Mouse (Mus musculus) kidney, postnatal 0 days (tissue): ENCODE measurements around the gene Gm7356. TPM values are rescaled to one million over a fixed set of nuclear protein-coding genes. Genes with fewer than 3 reads are reported as not detected.
"Not testable (repeated sequence)": the region's sequence is repeated elsewhere in the genome, so short reads cannot be mapped to it uniquely, and the experiment has no call there.

ENCODE experiments used
- ATAC-seq: fragments of 200-750 bp; cut with Nextera tagmentation; replicated peaks from 2 replicates; pipeline ENCODE4 v1.8.0; 2017; ENCODE audit warnings: low read depth, moderate number of reproducible peaks, moderate TSS enrichment, moderate library complexity; ENCODE audit not compliant: low FRiP score
- DNase-seq: peaks from one replicate; pipeline ENCODE4 v3.0.0-alpha.2; 2016; ENCODE audit warnings: low spot score
- H3K27ac ChIP-seq: fragments of 300-500 bp; sonication (generic); 2 replicates; pipeline ENCODE4 v1.5.1; 2014; ENCODE audit warnings: mild to moderate bottlenecking
- H3K27me3 ChIP-seq: fragments of 300-500 bp; sonication (generic); 2 replicates; pipeline ENCODE4 v1.6.1; 2014; ENCODE audit warnings: low read length, mixed read lengths; ENCODE audit not compliant: insufficient read depth
- H3K36me3 ChIP-seq: fragments of 300-500 bp; sonication (generic); 2 replicates; pipeline ENCODE4 v1.6.1; 2014; ENCODE audit warnings: low read length, mixed read lengths; ENCODE audit not compliant: insufficient read depth
- H3K4me1 ChIP-seq: fragments of 300-500 bp; sonication (generic); replicated peaks from 2 replicates; pipeline ENCODE4 v1.6.1; 2014; ENCODE audit warnings: antibody characterized with exemption, low read length, mixed read lengths; ENCODE audit not compliant: insufficient read depth
- H3K4me2 ChIP-seq: fragments of 300-500 bp; sonication (generic); 2 replicates; pipeline ENCODE4 v1.6.1; 2014; ENCODE audit warnings: mild to moderate bottlenecking, low read length, moderate library complexity, mixed read lengths
- H3K4me3 ChIP-seq: fragments of 300-500 bp; sonication (generic); replicated peaks from 2 replicates; pipeline ENCODE4 v1.5.1; 2014; ENCODE audit warnings: low read depth, low read length
- H3K9ac ChIP-seq: fragments of 300-500 bp; sonication (generic); 2 replicates; pipeline ENCODE4 v1.6.1; 2014; ENCODE audit warnings: low read depth, low read length
- H3K9me3 ChIP-seq: fragments of 300-500 bp; sonication (generic); replicated peaks from 2 replicates; pipeline ENCODE4 v1.6.1; 2016; ENCODE audit warnings: low read length, inconsistent platforms, mixed read lengths
- CTCF ChIP-seq: IDR thresholded peaks from 2 replicates; pipeline ENCODE4 v1.5.1; 2016; ENCODE audit warnings: antibody characterized with exemption, low read depth, mild to moderate bottlenecking, moderate library complexity
- WGBS: fragments of 180-500 bp; shearing (Covaris S2); extraction: QIAGEN DNeasy Blood & Tissue Kit; methylation state at CpG from one replicate; pipeline ENCODE4 v1.1.7; 2014; 5-methylcytosine and 5-hydroxymethylcytosine counted together
- polyA plus RNA-seq: library from polyadenylated mRNA; unstranded; fragments of >200 nt; fragmentation: Nextera tagmentation; extraction: Ambion mirVana; gene quantifications from 2 replicates; pipeline ENCODE4 v1.2.1, GENCODE M21; 2015

Gene Gm7356
- not detected in 2 replicates for polyA plus RNA-seq

DNA sequence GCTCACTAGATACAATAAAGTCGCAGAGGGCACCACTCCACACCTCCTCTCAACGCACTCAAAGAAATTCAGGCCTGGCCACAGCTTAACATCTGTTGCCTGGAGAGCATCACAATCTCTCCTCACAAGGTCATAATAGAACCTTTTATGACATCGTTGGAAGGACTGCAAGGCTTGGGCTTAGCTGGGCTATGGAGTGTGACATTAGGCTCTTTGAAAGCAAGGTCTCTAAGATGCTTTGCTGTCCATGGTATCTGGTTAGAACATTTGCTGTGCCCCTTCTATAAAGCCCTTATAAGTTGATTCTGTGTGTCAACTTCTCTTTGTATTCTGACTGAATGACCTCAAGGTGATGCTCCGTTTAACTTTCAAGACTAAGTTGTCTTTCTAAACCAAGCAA lies at the start of gene Gm7356:
TSS of gene Gm7356 (minus strand) at position 101 of the 400 bp plus-strand sequence.
- DNase-seq, H3K36me3 ChIP-seq, ATAC-seq, H3K27ac ChIP-seq, H3K4me2 ChIP-seq, H3K27me3 ChIP-seq, H3K4me3 ChIP-seq, H3K4me1 ChIP-seq, H3K9ac ChIP-seq, H3K9me3 ChIP-seq: not testable (repeated sequence)
- 89% methylated on average over 3 of the region's 4 CpGs for WGBS

DNA sequence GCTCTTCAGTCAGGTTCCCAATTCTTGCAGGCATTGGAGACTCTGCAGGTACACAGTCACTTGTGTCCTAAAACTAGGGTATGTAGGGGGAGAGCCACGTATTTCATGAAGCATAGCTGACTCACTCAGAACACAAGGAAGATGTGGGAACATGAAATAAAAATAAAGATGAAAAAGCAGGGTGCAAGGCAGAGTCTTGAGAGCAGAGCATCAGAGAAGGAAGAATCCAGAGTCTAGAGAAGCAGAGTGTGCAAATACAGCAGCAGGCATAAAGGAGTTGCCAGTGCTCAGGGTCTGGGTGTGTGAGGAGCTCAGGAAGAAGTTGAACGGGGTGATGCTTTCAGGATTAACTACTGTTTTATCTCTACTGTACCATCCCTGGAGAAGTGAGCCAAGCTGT lies 38.4 kb upstream of the Gm7356 start:
- not testable (repeated sequence) for H3K4me1 ChIP-seq, H3K36me3 ChIP-seq, ATAC-seq, H3K9me3 ChIP-seq, H3K9ac ChIP-seq, H3K4me3 ChIP-seq, H3K27ac ChIP-seq, H3K4me2 ChIP-seq, H3K27me3 ChIP-seq, DNase-seq
- 75% methylated on average over 1 of the region's 2 CpGs for WGBS

DNA sequence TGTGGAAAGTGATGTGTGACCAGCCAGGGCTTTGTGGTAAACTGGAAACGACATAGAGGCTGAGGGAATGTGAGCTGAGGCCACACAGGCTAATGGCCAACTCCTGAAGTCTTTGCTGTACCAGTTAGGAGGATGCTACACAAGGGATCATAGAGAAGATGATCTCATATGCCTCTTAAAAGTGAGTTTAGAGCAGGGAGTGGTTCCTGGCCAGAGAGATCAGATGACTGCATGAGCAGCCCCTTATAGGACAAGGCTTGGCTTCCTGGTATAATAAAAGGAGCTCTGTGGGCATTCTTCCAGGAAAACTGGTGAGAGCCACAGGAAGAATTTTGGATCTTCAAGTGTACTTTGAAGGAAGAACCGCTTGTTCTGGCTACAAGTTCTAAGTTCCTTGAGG lies 33.5 kb upstream of the Gm7356 start:
- not testable (repeated sequence) for H3K27me3 ChIP-seq, H3K4me1 ChIP-seq, H3K4me3 ChIP-seq, H3K36me3 ChIP-seq, ATAC-seq, H3K9ac ChIP-seq, H3K4me2 ChIP-seq, H3K27ac ChIP-seq, H3K9me3 ChIP-seq, DNase-seq
- WGBS, result 45% methylated on average over 1 of the region's 2 CpGs

DNA sequence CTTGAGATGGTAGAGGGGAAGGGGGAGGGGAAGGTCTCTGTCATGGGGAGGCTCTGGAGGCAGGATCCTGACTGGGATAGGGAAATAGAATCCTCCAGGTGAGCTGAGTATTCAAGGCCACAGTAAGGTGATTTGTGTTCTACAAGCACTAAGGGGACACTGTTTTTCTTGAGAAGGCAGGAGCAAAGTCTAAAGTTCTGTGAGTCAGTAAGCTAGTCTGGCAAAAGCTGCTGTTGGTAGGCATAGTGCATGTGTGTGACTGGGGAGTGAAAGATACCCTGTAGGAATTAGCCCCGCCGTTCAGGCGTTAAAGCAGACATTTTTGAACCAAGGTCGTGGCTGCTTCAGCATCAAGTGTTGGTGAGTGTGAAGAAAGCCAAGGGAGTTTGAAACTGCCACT lies 32.6 kb upstream of the Gm7356 start:
- ATAC-seq, result 0 out of 2 replicates have a peak, but pooled peaks have one; percentile 43
- H3K27ac ChIP-seq, H3K4me1 ChIP-seq, H3K9ac ChIP-seq, H3K27me3 ChIP-seq, H3K36me3 ChIP-seq, H3K4me2 ChIP-seq, H3K9me3 ChIP-seq, H3K4me3 ChIP-seq, DNase-seq: not testable (repeated sequence)
- WGBS, result 93% methylated on average over 4 of the region's 4 CpGs

DNA sequence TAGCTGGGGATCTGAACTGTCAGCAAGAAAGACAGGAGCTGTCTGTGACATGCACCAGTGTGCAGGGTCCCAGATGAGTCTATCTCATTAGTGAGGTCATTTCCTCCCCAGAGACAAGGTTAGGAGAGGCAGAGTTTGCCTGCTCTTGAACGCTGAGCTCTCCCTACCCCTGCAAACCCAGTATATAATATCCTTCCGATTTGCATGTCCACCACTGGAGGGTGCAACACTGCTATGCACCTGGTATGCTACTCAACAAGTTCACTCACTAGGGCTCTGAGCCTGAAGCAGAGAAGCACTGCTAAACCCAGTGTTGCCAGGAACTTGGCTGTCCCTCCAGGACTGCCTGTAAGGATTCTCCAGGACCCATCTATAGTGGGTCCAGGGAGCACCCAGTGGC lies 10.1 kb downstream of the Gm7356 start:
- WGBS, result 49% methylated on average over 2 of the region's 2 CpGs
- not testable (repeated sequence) for H3K4me3 ChIP-seq, H3K36me3 ChIP-seq, ATAC-seq, H3K4me1 ChIP-seq, H3K9ac ChIP-seq, H3K27me3 ChIP-seq, H3K4me2 ChIP-seq, H3K27ac ChIP-seq, H3K9me3 ChIP-seq
- peak; percentile 9 for DNase-seq
- peak; percentile 56; the same call in 1 of the 2 replicates for TF ChIP-seq CTCF

DNA sequence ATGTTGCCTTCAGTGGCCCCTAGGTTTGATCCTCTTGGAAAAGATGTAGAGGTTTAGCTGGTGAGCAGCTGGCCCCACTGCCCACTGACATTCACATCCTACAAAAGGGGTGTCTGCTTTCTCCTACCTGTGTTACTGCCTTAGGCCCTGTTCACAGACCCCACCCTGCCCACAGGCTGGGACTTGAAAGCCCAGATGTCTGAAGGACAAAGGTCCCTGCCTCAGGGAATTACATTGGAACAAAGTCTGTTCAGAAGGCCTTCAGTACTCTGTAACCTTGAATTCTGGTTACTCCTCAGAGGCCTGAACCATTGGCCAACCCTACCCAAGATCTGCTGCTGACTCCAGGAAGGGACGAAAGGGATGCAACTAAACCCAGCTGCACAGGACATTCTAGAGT lies 15.8 kb downstream of the Gm7356 start:
- ATAC-seq (no peak), DNase-seq (no peak)
- no peaks in the 10 kb centered on the region for H3K36me3 ChIP-seq
- H3K27ac ChIP-seq, result no peak overlapping the region
- H3K27me3 ChIP-seq, result no peaks in the 10 kb centered on the region
- H3K9me3 ChIP-seq, result no peaks in the 10 kb centered on the region
- H3K9ac ChIP-seq, result no peak overlapping the region
- TF ChIP-seq CTCF, result no peak
- 100% methylated on average over 1 of the region's 1 CpGs for WGBS
- H3K4me1 ChIP-seq, result no peaks in the 10 kb centered on the region
- H3K4me3 ChIP-seq, result no peak overlapping the region
- H3K4me2 ChIP-seq, result no peak overlapping the region

DNA sequence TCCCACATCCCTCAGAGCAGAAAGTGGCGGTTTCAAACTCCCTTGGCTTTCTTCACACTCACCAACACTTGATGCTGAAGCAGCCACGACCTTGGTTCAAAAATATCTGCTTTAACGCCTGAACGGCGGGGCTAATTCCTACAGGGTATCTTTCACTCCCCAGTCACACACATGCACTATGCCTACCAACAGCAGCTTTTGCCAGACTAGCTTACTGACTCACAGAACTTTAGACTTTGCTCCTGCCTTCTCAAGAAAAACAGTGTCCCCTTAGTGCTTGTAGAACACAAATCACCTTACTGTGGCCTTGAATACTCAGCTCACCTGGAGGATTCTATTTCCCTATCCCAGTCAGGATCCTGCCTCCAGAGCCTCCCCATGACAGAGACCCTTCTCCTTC lies 32.7 kb downstream of the Gm7356 start:
- H3K27me3 ChIP-seq, H3K4me3 ChIP-seq, H3K9ac ChIP-seq, H3K9me3 ChIP-seq, H3K4me2 ChIP-seq, DNase-seq, H3K36me3 ChIP-seq, H3K27ac ChIP-seq, H3K4me1 ChIP-seq: not testable (repeated sequence)
- WGBS, result 90% methylated on average over 5 of the region's 5 CpGs
- peak; percentile 54; the same call in 1 of the 2 replicates for ATAC-seq

DNA sequence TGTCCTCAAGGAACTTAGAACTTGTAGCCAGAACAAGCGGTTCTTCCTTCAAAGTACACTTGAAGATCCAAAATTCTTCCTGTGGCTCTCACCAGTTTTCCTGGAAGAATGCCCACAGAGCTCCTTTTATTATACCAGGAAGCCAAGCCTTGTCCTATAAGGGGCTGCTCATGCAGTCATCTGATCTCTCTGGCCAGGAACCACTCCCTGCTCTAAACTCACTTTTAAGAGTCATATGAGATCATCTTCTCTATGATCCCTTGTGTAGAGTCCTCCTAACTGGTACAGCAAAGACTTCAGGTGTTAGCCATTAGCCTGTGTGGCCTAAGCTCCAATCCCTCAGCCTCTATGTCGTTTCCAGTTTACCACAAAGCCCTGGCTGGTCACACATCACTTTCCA lies 33.6 kb downstream of the Gm7356 start:
- not testable (repeated sequence) for H3K27me3 ChIP-seq, H3K4me3 ChIP-seq, DNase-seq, H3K9ac ChIP-seq, H3K27ac ChIP-seq, H3K9me3 ChIP-seq, H3K4me2 ChIP-seq, ATAC-seq, H3K4me1 ChIP-seq, H3K36me3 ChIP-seq
- 61% methylated on average over 1 of the region's 2 CpGs for WGBS

DNA sequence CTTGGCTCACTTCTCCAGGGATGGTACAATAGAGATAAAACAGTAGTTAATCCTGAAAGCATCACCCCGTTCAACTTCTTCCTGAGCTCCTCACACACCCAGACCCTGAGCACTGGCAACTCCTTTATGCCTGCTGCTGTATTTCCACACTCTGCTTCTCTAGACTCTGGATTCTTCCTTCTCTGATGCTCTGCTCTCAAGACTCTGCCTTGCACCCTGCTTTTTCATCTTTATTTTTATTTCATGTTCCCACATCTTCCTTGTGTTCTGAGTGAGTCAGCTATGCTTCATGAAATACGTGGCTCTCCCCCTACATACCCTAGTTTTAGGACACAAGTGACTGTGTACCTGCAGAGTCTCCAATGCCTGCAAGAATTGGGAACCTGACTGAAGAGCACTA lies 38.5 kb downstream of the Gm7356 start:
- H3K36me3 ChIP-seq, H3K27me3 ChIP-seq, H3K9ac ChIP-seq, H3K9me3 ChIP-seq, H3K4me3 ChIP-seq, DNase-seq, H3K27ac ChIP-seq, H3K4me1 ChIP-seq, H3K4me2 ChIP-seq, ATAC-seq: not testable (repeated sequence)
- WGBS, result 20% methylated on average over 1 of the region's 2 CpGs

DNA sequence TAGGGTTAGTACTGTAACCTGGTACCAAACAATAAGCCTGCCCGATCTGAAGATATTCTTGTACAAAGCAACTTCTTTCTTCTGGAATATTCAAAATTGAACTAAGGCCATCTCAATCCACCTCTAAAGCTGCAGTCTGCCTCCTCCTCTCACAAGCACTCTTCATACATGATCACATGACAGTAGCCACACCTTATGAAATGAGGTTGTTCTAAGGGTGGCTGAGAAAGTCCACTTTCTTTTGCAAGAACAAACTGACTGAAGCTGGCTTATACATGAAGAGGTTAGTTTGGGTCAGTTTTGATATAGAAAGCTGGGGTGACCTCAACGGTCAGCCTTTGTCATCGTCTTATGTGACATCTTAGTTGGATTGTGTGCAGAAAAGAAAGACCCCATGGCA lies 41.3 kb downstream of the Gm7356 start:
- not testable (repeated sequence) for H3K9me3 ChIP-seq, DNase-seq, H3K4me3 ChIP-seq, H3K4me1 ChIP-seq, ATAC-seq, H3K4me2 ChIP-seq, H3K27me3 ChIP-seq, H3K9ac ChIP-seq, H3K27ac ChIP-seq, H3K36me3 ChIP-seq
- 85% methylated on average over 3 of the region's 3 CpGs for WGBS
